Mouse (Mus musculus): Measurements from ENCODE around the gene Crip1. TPM values are rescaled to one million over a fixed set of nuclear protein-coding genes. Genes with fewer than 3 reads are reported as not detected.

The Crip1 gene
- total and polyA plus RNA-seq, 3 experiments: 282 to 438 TPM; not detected in 1

DNA sequence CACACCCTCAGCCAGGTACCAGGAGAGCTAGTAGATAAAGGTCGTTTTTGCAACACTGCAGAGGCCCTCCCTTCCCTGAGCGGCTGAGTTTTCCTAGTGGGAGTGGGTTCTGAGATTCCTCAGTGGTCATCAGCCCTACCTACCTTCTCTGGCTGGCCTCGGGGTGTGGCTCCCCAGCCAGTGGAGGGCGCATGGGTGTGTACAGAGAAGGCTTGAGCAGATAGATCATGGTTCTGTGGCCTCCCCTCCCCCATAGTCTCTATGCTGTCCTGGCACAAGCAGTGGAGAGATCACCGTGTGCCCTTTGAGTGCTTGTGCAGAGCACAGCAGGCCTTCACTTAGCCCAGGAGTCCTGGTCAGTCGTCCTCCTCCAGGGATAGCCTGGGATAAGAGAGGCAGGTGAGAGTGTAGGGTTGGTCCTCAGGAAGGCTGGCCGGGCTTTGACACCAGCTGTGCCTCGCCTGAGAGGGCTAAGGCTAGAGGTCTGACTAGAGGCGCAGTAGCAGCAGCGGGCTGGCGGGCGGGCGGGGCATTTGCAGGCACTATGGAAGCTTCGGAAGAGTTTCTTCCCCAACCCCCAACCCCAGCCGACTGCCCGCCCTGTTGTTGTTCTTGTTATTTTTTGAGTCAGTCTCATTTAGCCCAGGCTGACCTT is 2.4 kb downstream of the Crip1 start:
- Histone ChIP-seq H3K4me3 (ENCODE audit: control insufficient read depth in 1 of 2, insufficient read depth in 1 of 2, low read depth in 2 of 2, low read length in 2 of 2) (no peak overlapping the region), H3K36me3 (ENCODE audit: control insufficient read depth in 1 of 2, insufficient read depth in 2 of 2, low read length in 2 of 2) (peaks cover 0 to 13% of the 10 kb centered on the region in 2 experiments; a peak in 2 of 4 replicates), H3K27me3 (ENCODE audit: control insufficient read depth in 1 of 2, insufficient read depth in 2 of 2, low read length in 2 of 2) (no peaks in the 10 kb centered on the region), H3K4me1 (ENCODE audit: control insufficient read depth in 1 of 2, insufficient read depth in 2 of 2, low read length in 2 of 2) (peaks cover 13 to 36% of the 10 kb centered on the region in 2 experiments), H3K9me3 (replicated peaks; ENCODE audit: insufficient read depth, low read length) (no peaks in the 10 kb centered on the region), H3K27ac (ENCODE audit: control insufficient read depth, low read depth, low read length) (no peak overlapping the region), H3K79me2 (ENCODE audit: control insufficient read depth, insufficient read depth, low read length, poor library complexity) (no peaks in the 10 kb centered on the region; the same call in 1 of the 2 replicates), H3K9ac (ENCODE audit: control insufficient read depth, low read depth, low read length, poor library complexity, severe bottlenecking) (peak overlapping the region; percentile 7; the same call in 1 of the 2 replicates)
- TF ChIP-seq TBP (IDR thresholded peaks at IDR 0.05; ENCODE audit: low read depth, low read length) (0 out of 2 replicates have a peak, but pooled peaks have one; percentile 37), POLR2A (IDR thresholded peaks at IDR 0.05; ENCODE audit: control insufficient read depth in 1 of 2, insufficient read depth in 1 of 2, low read depth in 1 of 2, low read length in 2 of 2, poor library complexity in 1 of 2) (no peak), NELFE (IDR thresholded peaks at IDR 0.05; ENCODE audit: low read depth, low read length) (no peak), MAX (IDR thresholded peaks at IDR 0.05; ENCODE audit: low read length) (no peak), USF2 (IDR thresholded peaks at IDR 0.05; ENCODE audit: borderline replicate concordance in 1 of 2, insufficient read depth in 1 of 2, low read depth in 1 of 2, low read length in 2 of 2) (no peak), CTCF (IDR thresholded peaks at IDR 0.05 in 2 of 3, conservative IDR thresholded peaks at IDR 0.05 in 1 of 3; ENCODE audit: control insufficient read depth in 1 of 3, insufficient read depth in 1 of 3, low read depth in 2 of 3, low read length in 3 of 3, poor library complexity in 1 of 3, severe bottlenecking in 1 of 3) (peak in 1 of 3 experiments; percentile 77; a peak in 2 of 6 replicates), E2F4 (IDR thresholded peaks at IDR 0.05; ENCODE audit: borderline replicate concordance, low read depth, low read length) (no peak), ETS1 (IDR thresholded peaks at IDR 0.05; ENCODE audit: low read depth, low read length) (no peak), BHLHE40 (IDR thresholded peaks at IDR 0.05; ENCODE audit: borderline replicate concordance, low read depth, low read length) (no peak), HCFC1 (IDR thresholded peaks at IDR 0.05; ENCODE audit: low read depth, low read length) (no peak), MAFK (IDR thresholded peaks at IDR 0.05; ENCODE audit: borderline replicate concordance, low read depth, low read length) (no peak), GATA1 (IDR thresholded peaks at IDR 0.05; ENCODE audit: low read depth, low read length) (peak; percentile 28; the same call in 1 of the 2 replicates), ZC3H11A (IDR thresholded peaks at IDR 0.05; ENCODE audit: low read depth, low read length) (no peak)
- peak; percentile 77 for DNase-seq (ENCODE audit: low read depth, low spot score)

DNA sequence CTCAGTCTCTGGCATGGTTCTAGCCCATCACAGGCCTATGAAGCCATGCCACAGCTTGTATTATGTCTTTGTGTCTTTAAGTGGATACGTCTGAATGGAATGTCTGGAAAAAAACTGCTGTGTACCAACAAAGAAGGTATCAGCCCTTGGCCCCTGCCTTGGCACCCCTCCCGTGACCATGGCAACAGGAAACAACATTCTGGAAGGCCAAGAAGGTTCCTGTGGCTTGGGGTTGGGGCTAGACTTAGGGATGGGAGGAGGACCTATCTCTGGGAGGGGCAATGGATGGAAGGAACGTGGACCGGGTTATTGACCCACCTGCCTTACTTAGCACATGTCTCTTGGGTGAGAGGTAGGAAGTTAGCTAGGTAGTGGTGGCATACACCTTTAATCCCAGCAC is 3.2 kb downstream of the Crip1 start:
- no peak overlapping the region for H3K4me3 ChIP-seq (ENCODE audit: control insufficient read depth in 1 of 2, insufficient read depth in 1 of 2, low read depth in 2 of 2, low read length in 2 of 2)
- no peak overlapping the region for H3K9ac ChIP-seq (ENCODE audit: control insufficient read depth, low read depth, low read length, poor library complexity, severe bottlenecking)
- no peak overlapping the region for H3K27ac ChIP-seq (ENCODE audit: control insufficient read depth, low read depth, low read length)
- H3K36me3 ChIP-seq (ENCODE audit: control insufficient read depth in 1 of 2, insufficient read depth in 2 of 2, low read length in 2 of 2): peaks cover 0 to 13% of the 10 kb centered on the region in 2 experiments; a peak in 2 of 4 replicates
- no peaks in the 10 kb centered on the region for H3K27me3 ChIP-seq (ENCODE audit: control insufficient read depth in 1 of 2, insufficient read depth in 2 of 2, low read length in 2 of 2)
- TF ChIP-seq SIN3A (IDR thresholded peaks at IDR 0.05; ENCODE audit: low read length) (no peak), MXI1 (IDR thresholded peaks at IDR 0.05; ENCODE audit: low read depth, low read length) (no peak), NRF1 (IDR thresholded peaks at IDR 0.05; ENCODE audit: insufficient read depth, low read depth, low read length, poor library complexity, severe bottlenecking) (no peak), TAL1 (IDR thresholded peaks at IDR 0.05; ENCODE audit: low read length) (no peak), CTCF (IDR thresholded peaks at IDR 0.05 in 2 of 3, conservative IDR thresholded peaks at IDR 0.05 in 1 of 3; ENCODE audit: control insufficient read depth in 1 of 3, insufficient read depth in 1 of 3, low read depth in 2 of 3, low read length in 3 of 3, poor library complexity in 1 of 3, severe bottlenecking in 1 of 3) (no peak), CHD1 (IDR thresholded peaks at IDR 0.05; ENCODE audit: low read depth, low read length) (no peak), KAT2A (conservative IDR thresholded peaks at IDR 0.05; ENCODE audit: low read depth, low read length) (no peak), NELFE (IDR thresholded peaks at IDR 0.05; ENCODE audit: low read depth, low read length) (no peak), CHD2 (IDR thresholded peaks at IDR 0.05; ENCODE audit: low read length) (no peak), MEF2A (IDR thresholded peaks at IDR 0.05; ENCODE audit: extremely low read depth, insufficient replicate concordance, low read depth, low read length, poor library complexity, severe bottlenecking) (no peak), ZC3H11A (IDR thresholded peaks at IDR 0.05; ENCODE audit: low read depth, low read length) (no peak), SMC3 (IDR thresholded peaks at IDR 0.05; ENCODE audit: low read depth, low read length) (no peak), TBP (IDR thresholded peaks at IDR 0.05; ENCODE audit: low read depth, low read length) (no peak), ETS1 (IDR thresholded peaks at IDR 0.05; ENCODE audit: low read depth, low read length) (no peak), USF1 (IDR thresholded peaks at IDR 0.05; ENCODE audit: low read depth, low read length) (no peak)
- no peaks in the 10 kb centered on the region; the same call in 1 of the 2 replicates for H3K79me2 ChIP-seq (ENCODE audit: control insufficient read depth, insufficient read depth, low read length, poor library complexity)
- H3K9me3 ChIP-seq (replicated peaks; ENCODE audit: insufficient read depth, low read length): no peaks in the 10 kb centered on the region
- DNase-seq (ENCODE audit: low read depth, low spot score): no peak
- H3K4me1 ChIP-seq (ENCODE audit: control insufficient read depth in 1 of 2, insufficient read depth in 2 of 2, low read length in 2 of 2): peaks cover 13 to 37% of the 10 kb centered on the region in 2 experiments
